Mouse (Mus musculus) limb, embryonic 11.5 days (tissue): ENCODE measurements around the gene Actr8. TPM values are rescaled to one million over a fixed set of nuclear protein-coding genes. Genes with fewer than 3 reads are reported as not detected.

Experiments used
- ATAC-seq: fragments of 200-750 bp; cut with Nextera tagmentation; 2 replicates; pipeline ENCODE4 v1.8.0; 2017; ENCODE audit warnings: low read depth; ENCODE audit not compliant: insufficient number of reproducible peaks, low FRiP score, low TSS enrichment
- DNase-seq: peaks from one replicate; pipeline ENCODE4 v3.0.0-alpha.2; 2015; ENCODE audit warnings: low spot score
- H3K27ac ChIP-seq: fragments of 300-500 bp; sonication (generic); replicated peaks from 2 replicates; pipeline ENCODE4 v1.5.1; 2014; ENCODE audit warnings: low read depth, mild to moderate bottlenecking, low read length
- H3K27me3 ChIP-seq: fragments of 300-500 bp; sonication (generic); 2 replicates; pipeline ENCODE4 v1.6.1; 2014; ENCODE audit warnings: mild to moderate bottlenecking, low read length, mixed read lengths; ENCODE audit not compliant: control insufficient read depth, insufficient read depth
- H3K36me3 ChIP-seq: fragments of 300-500 bp; sonication (generic); 2 replicates; pipeline ENCODE4 v1.6.1; 2014; ENCODE audit warnings: mild to moderate bottlenecking, low read length, moderate library complexity, mixed read lengths; ENCODE audit not compliant: control insufficient read depth, insufficient read depth
- H3K4me1 ChIP-seq: fragments of 300-500 bp; sonication (generic); 2 replicates; pipeline ENCODE4 v1.6.1; 2014; ENCODE audit warnings: low read length, mixed read lengths; ENCODE audit not compliant: control insufficient read depth, insufficient read depth
- H3K4me2 ChIP-seq: fragments of 300-500 bp; sonication (generic); 2 replicates; pipeline ENCODE4 v1.6.1; 2014; ENCODE audit warnings: low read depth, mild to moderate bottlenecking, moderate library complexity; ENCODE audit not compliant: severe bottlenecking
- H3K4me3 ChIP-seq: fragments of 300-500 bp; sonication (generic); 2 replicates; pipeline ENCODE4 v1.5.1; 2014; ENCODE audit warnings: low read depth, low read length
- H3K9ac ChIP-seq: fragments of 300-500 bp; sonication (generic); 2 replicates; pipeline ENCODE4 v1.6.1; 2014; ENCODE audit warnings: mild to moderate bottlenecking, low read length
- H3K9me3 ChIP-seq: fragments of 300-500 bp; sonication (generic); 2 replicates; pipeline ENCODE4 v1.6.1; 2016; ENCODE audit warnings: low read length; ENCODE audit not compliant: control insufficient read depth
- WGBS: fragments of 180-500 bp; shearing (Covaris S2); extraction: QIAGEN DNeasy Blood & Tissue Kit; methylation state at CpG from one replicate; pipeline ENCODE4 v1.1.7; 2014; 5-methylcytosine and 5-hydroxymethylcytosine counted together
- polyA plus RNA-seq: library from polyadenylated mRNA; unstranded; fragments of >200 nt; fragmentation: Nextera tagmentation; extraction: Ambion mirVana; gene quantifications from 2 replicates; pipeline ENCODE4 v1.2.1, GENCODE M21; 2014

Gene Actr8
- polyA plus RNA-seq, 1 experiment from 2014 or later = 68.6 TPM

DNA sequence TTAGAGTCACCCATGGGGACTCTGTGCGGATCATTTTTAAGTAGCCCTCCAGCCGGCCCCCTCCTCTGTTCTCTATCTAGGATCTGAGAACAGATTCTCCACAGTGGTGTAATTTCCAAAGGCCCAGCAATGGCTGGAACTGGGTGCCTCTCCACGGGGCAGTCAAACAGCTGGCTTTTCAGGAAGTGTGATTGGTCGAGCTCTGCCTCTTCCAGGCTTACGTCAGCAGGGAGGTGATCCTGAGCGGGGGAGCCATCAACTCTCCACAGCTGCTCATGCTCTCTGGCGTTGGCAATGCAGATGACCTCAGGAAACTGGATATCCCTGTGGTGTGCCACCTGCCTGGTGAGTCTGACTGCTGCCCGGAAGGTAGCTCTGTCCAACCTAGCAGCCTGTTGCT is 55.3 kb downstream of the Actr8 start:
- Histone ChIP-seq H3K9me3 (no peaks in the 10 kb centered on the region), H3K4me1 (no peaks in the 10 kb centered on the region), H3K4me2 (no peak overlapping the region), H3K36me3 (no peaks in the 10 kb centered on the region), H3K4me3 (no peak overlapping the region), H3K27ac (no peak overlapping the region), H3K9ac (no peak overlapping the region), H3K27me3 (no peaks in the 10 kb centered on the region)
- DNase-seq = no peak
- ATAC-seq = no peak
- 62% methylated on average over 8 of the region's 8 CpGs for WGBS

DNA sequence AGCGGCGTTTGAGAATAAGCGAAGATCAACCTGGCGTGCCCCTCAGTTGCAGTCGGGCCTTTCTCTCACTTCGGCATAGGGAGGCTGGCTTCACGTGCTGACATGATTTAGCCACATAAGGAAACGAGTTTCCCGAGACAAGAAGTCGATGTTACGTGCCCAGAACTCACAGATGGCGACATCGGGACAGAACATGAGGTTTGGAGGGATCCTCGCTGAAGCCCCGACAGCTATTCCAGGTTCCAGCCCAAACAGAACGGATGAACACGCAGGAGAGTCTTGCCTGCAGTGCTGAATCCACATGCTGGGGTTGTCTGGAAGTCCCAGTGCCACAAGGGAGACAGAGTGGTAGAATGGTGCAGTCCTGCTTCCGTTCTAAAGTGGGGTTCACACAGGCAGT is 60.3 kb downstream of the Actr8 start:
- DNase-seq = no peak
- Histone ChIP-seq H3K36me3 (no peaks in the 10 kb centered on the region), H3K9ac (no peak overlapping the region), H3K27me3 (no peaks in the 10 kb centered on the region), H3K9me3 (no peaks in the 10 kb centered on the region), H3K27ac (no peak overlapping the region), H3K4me3 (no peak overlapping the region), H3K4me1 (no peaks in the 10 kb centered on the region), H3K4me2 (no peak overlapping the region)
- whole genome bisulfite sequencing = 83% methylated on average over 18 of the region's 18 CpGs
- ATAC-seq = no peak

- no peaks in the 10 kb centered on the region for H3K9me3 ChIP-seq
- H3K36me3 ChIP-seq = no peaks in the 10 kb centered on the region
- H3K27me3 ChIP-seq = no peaks in the 10 kb centered on the region
- no peak overlapping the region for H3K27ac ChIP-seq
- DNase-seq (no peak), ATAC-seq (no peak)
- H3K4me3 ChIP-seq = no peak overlapping the region
- no peak overlapping the region for H3K9ac ChIP-seq
- no peak overlapping the region for H3K4me2 ChIP-seq
- no peaks in the 10 kb centered on the region for H3K4me1 ChIP-seq
- 80% methylated on average over 4 of the region's 4 CpGs for WGBS
Observed at GRCm38 (mm10) chr14:30039413-30039812, 61.3 kb downstream of the Actr8 start.

DNA sequence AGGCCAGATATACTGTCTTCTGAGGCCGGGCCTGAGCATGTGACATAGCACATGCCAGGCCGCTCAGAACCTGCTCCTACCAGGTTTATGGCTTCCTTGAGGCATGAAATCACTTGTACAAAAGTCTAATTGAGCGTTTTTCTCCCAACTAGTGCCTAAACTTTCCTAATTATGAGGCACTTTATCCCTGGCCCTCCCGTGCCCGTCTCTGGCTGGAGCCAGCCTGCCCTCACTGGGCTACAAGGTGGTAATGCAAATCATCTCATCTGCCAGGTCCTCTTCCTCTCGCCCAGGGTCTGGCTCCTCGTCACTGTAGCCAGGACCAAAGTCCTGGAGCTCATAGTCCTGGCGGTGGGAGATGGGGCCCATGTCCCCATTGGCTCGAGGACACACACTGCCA is 63.7 kb downstream of the Actr8 start:
- no peak overlapping the region for H3K4me3 ChIP-seq
- H3K9me3 ChIP-seq = no peaks in the 10 kb centered on the region
- ATAC-seq (no peak), DNase-seq (no peak)
- no peaks in the 10 kb centered on the region for H3K27me3 ChIP-seq
- no peaks in the 10 kb centered on the region for H3K4me1 ChIP-seq
- no peak overlapping the region for H3K27ac ChIP-seq
- H3K36me3 ChIP-seq = no peaks in the 10 kb centered on the region
- no peak overlapping the region for H3K4me2 ChIP-seq
- WGBS = 77% methylated on average over 9 of the region's 9 CpGs
- no peak overlapping the region for H3K9ac ChIP-seq

GRCm38 (mm10) chr14:30043356-30043940 is 65.3 kb downstream of the Actr8 start:
- Histone ChIP-seq H3K27me3 (no peaks in the 10 kb centered on the region), H3K4me2 (no peak overlapping the region), H3K9me3 (no peaks in the 10 kb centered on the region), H3K4me1 (no peaks in the 10 kb centered on the region), H3K9ac (no peak overlapping the region), H3K4me3 (no peak overlapping the region), H3K27ac (no peak overlapping the region), H3K36me3 (no peaks in the 10 kb centered on the region)
- ATAC-seq (no peak), DNase-seq (no peak)
- 87% methylated on average over 7 of the region's 7 CpGs for WGBS

- ATAC-seq = no peak
- no peaks in the 10 kb centered on the region for H3K27me3 ChIP-seq
- H3K4me2 ChIP-seq = no peak overlapping the region
- H3K27ac ChIP-seq = no peak overlapping the region
- no peaks in the 10 kb centered on the region for H3K36me3 ChIP-seq
- H3K4me3 ChIP-seq = no peak overlapping the region
- DNase-seq = no peak
- no peaks in the 10 kb centered on the region for H3K4me1 ChIP-seq
- WGBS = 85% methylated on average over 10 of the region's 10 CpGs
- no peaks in the 10 kb centered on the region for H3K9me3 ChIP-seq
- H3K9ac ChIP-seq = no peak overlapping the region
Observed at GRCm38 (mm10) chr14:30045239-30045638, 67.1 kb downstream of the Actr8 start.

DNA sequence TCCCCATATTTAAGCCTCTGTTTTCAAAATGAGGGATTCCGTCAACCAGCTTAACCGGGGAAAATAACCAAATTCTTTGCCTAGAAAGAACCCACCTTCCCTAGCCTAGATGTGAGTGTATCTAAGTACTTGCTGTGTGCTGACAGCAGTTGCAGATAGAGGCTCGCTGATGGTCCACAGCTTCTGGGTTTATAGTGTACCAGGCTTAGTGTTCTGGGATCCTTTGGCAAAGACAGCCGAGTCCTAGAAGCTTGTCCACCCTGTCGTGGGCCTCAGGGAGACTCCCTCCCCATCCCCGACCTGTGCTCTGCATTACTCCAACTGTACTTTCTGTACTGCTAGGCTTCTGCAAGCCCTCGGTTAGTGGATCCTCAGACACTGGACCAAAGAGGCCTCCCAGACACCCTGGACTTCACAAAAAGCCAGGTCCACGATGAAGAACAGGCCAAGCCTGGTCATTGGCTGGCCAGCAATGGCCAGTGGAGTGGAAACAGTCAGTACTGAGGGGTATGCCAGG is 67.6 kb downstream of the Actr8 start:
- DNase-seq (no peak), ATAC-seq (no peak)
- Histone ChIP-seq H3K9ac (no peak overlapping the region), H3K27ac (no peak overlapping the region), H3K4me3 (no peak overlapping the region), H3K4me1 (no peaks in the 10 kb centered on the region), H3K4me2 (no peak overlapping the region), H3K9me3 (no peaks in the 10 kb centered on the region), H3K27me3 (no peaks in the 10 kb centered on the region), H3K36me3 (no peaks in the 10 kb centered on the region)
- WGBS = 87% methylated on average over 8 of the region's 8 CpGs

DNA sequence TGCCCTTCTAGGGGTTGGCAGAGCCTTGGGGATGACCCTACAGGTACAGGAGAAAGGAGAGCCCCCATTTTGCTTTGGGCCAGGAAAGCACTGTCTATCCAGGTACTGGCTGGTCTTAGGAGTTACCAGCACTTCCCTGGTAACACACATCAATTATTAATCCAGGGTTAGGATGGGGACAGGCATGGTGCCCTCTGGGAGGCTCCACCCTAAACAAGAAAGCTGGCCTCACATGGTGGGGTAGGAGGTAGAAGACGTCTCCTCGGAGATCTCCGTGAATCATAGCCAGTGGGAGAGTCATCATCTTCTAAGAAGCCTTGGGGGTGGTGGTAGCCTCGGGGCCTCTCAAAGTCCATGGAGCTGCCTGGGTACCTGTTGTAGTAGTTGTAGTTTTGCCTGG is 68.8 kb downstream of the Actr8 start:
- H3K4me3 ChIP-seq = no peak overlapping the region
- no peaks in the 10 kb centered on the region for H3K27me3 ChIP-seq
- no peak for DNase-seq
- no peaks in the 10 kb centered on the region for H3K4me1 ChIP-seq
- ATAC-seq = no peak
- H3K27ac ChIP-seq = no peak overlapping the region
- H3K9ac ChIP-seq = no peak overlapping the region
- WGBS = 87% methylated on average over 4 of the region's 4 CpGs
- H3K9me3 ChIP-seq = no peaks in the 10 kb centered on the region
- no peaks in the 10 kb centered on the region for H3K36me3 ChIP-seq
- H3K4me2 ChIP-seq = no peak overlapping the region

DNA sequence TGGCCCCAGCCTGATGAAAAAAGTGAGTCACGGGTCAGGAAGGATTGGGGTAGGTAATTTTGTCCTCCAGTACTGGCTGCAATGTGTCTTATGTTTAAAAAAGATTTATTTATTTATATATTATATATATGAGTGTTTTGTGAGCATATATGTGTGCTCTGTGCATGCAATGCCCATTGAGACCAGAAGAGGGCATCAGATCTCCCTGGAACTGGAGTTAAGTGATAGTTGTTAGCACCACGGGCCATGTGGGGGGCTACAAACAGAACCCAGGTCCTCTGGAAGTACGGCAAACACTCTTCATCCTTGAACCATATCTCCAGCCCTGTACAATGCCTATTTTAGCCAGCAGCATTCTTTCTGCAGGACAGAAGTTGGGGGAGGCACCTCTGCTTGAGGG is 69.9 kb downstream of the Actr8 start:
- DNase-seq (no peak), ATAC-seq (no peak)
- no peak overlapping the region for H3K4me3 ChIP-seq
- H3K9me3 ChIP-seq = no peaks in the 10 kb centered on the region
- no peak overlapping the region for H3K27ac ChIP-seq
- H3K4me2 ChIP-seq = no peak overlapping the region
- 87% methylated on average over 3 of the region's 3 CpGs for WGBS
- no peaks in the 10 kb centered on the region for H3K4me1 ChIP-seq
- no peaks in the 10 kb centered on the region for H3K36me3 ChIP-seq
- no peaks in the 10 kb centered on the region for H3K27me3 ChIP-seq
- H3K9ac ChIP-seq = no peak overlapping the region
